Mouse (Mus musculus) hindbrain, embryonic 10.5 days (tissue): ENCODE data around the gene Sypl. TPM values are rescaled to one million over a fixed set of nuclear protein-coding genes. Genes with fewer than 3 reads are reported as not detected.

Experiments
- DNase-seq: peaks from one replicate; pipeline ENCODE4 v3.0.0-alpha.2; 2017; ENCODE audit warnings: low spot score
- H3K27ac ChIP-seq: fragments of 300-500 bp; sonication (generic); 2 replicates; pipeline ENCODE4 v1.5.1; 2016; ENCODE audit warnings: mild to moderate bottlenecking, moderate library complexity
- H3K27me3 ChIP-seq: fragments of 300-500 bp; sonication (generic); 2 replicates; pipeline ENCODE4 v1.6.1; 2016; ENCODE audit warnings: mild to moderate bottlenecking; ENCODE audit not compliant: poor library complexity, insufficient read depth, severe bottlenecking
- H3K36me3 ChIP-seq: fragments of 300-500 bp; sonication (generic); 2 replicates; pipeline ENCODE4 v1.6.1; 2016; ENCODE audit warnings: mild to moderate bottlenecking, moderate library complexity
- H3K4me1 ChIP-seq: fragments of 300-500 bp; sonication (generic); replicated peaks from 2 replicates; pipeline ENCODE4 v1.6.1; 2016; ENCODE audit warnings: mild to moderate bottlenecking
- H3K4me3 ChIP-seq: fragments of 300-500 bp; sonication (generic); 2 replicates; pipeline ENCODE4 v1.5.1; 2016; ENCODE audit warnings: mild to moderate bottlenecking, moderate library complexity
- H3K9me3 ChIP-seq: fragments of 300-500 bp; sonication (generic); 2 replicates; pipeline ENCODE4 v1.6.1; 2016; ENCODE audit warnings: mild to moderate bottlenecking, moderate library complexity
- WGBS: fragments of 180-500 bp; shearing (Covaris S2); methylation state at CpG from one replicate; pipeline ENCODE4 v1.1.7; 2016; 5-methylcytosine and 5-hydroxymethylcytosine counted together
- polyA plus RNA-seq: library from polyadenylated mRNA; unstranded; fragments of >200 nt; fragmentation: Nextera tagmentation; extraction: Ambion mirVana; gene quantifications from 2 replicates; pipeline ENCODE4 v1.2.1, GENCODE M21; 2016

The Sypl gene
- polyA plus RNA-seq, 1 experiment from 2014 or later: 40.9 TPM

GRCm38 (mm10) chr12:32926331-32927172 is 27.1 kb upstream of the Sypl start:
- no peak for DNase-seq
- Histone ChIP-seq H3K27me3 (no peaks in the 10 kb centered on the region), H3K36me3 (no peaks in the 10 kb centered on the region), H3K4me1 (peaks cover 30% of the 10 kb centered on the region), H3K27ac (peak overlapping the region; percentile 2; the same call in 1 of the 2 replicates), H3K4me3 (no peak overlapping the region), H3K9me3 (no peaks in the 10 kb centered on the region)
- 64% methylated on average over 18 of the region's 18 CpGs for WGBS

- H3K4me1 ChIP-seq: peaks cover 30% of the 10 kb centered on the region
- H3K36me3 ChIP-seq: no peaks in the 10 kb centered on the region
- no peak overlapping the region for H3K4me3 ChIP-seq
- H3K9me3 ChIP-seq: no peaks in the 10 kb centered on the region
- DNase-seq: no peak
- H3K27me3 ChIP-seq: no peaks in the 10 kb centered on the region
- H3K27ac ChIP-seq: no peak overlapping the region
- 83% methylated on average over 10 of the region's 10 CpGs for WGBS
Measured at GRCm38 (mm10) chr12:32927231-32927835, 26.4 kb upstream of the Sypl start.

DNA sequence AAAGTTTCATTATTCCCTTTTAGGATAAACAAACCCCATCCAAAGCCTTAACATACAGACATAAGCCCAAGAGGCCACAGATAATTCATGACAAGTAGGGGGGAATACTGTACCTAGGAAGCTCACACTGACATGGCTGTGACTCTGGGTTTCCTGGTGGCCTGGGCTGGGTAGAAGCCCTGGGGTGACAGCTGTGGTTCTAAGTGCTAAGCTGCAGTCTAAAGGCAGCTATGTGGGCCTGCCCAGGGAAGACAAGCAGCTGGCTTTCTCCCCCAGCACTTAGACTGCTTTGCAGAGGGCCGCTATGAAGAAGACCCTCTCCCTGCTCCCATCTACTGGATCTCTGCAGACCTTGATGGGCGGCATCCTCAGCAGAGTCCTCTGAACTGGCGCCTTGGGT is 25.5 kb upstream of the Sypl start:
- DNase-seq: no peak
- 30% methylated on average over 3 of the region's 3 CpGs for WGBS
- peaks cover 30% of the 10 kb centered on the region for H3K4me1 ChIP-seq
- no peak overlapping the region for H3K4me3 ChIP-seq
- no peaks in the 10 kb centered on the region for H3K36me3 ChIP-seq
- no peaks in the 10 kb centered on the region for H3K9me3 ChIP-seq
- 0 out of 2 replicates have a peak overlapping the region, but pooled peaks have one; percentile 29 for H3K27ac ChIP-seq
- no peaks in the 10 kb centered on the region for H3K27me3 ChIP-seq

DNA sequence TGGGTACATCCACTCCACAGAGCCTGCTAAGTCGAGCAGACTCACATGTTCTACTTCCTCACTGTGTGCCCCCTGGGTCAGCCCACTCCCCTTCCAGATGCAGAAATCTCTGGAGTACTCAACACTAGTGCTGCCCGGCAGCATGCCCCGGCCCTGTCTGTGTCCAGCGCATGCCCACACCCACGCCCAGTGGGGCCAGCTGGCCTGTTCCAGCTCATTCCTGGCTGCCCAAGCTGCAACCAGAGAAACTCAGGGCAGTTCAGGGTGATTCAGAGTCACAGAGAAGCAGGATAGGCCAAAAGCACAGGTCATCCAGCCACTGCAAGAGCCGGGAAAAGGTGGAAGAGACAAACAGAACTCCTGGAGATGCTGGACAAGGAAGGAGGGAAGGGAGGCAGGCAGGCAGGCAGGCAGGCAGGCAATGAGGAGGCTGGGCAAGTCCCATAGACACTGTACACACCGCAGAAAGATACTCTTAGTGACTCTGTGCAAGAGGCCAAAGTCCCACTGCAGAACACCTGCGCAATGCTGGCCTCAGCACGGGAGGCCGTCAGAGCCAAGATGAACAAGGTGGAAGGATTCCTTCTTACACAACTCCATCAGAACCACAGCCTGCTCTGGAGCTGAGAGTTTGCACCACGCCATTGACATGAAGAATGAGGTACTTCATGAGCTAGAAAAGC is 23.7 kb upstream of the Sypl start:
- no peak for DNase-seq
- H3K27ac ChIP-seq: no peak overlapping the region
- H3K27me3 ChIP-seq: no peaks in the 10 kb centered on the region
- H3K4me3 ChIP-seq: no peak overlapping the region
- H3K36me3 ChIP-seq: no peaks in the 10 kb centered on the region
- WGBS: 87% methylated on average over 11 of the region's 11 CpGs
- H3K4me1 ChIP-seq: peaks cover 25% of the 10 kb centered on the region
- no peaks in the 10 kb centered on the region for H3K9me3 ChIP-seq

GRCm38 (mm10) chr12:32930566-32930965 is 23.1 kb upstream of the Sypl start:
- Histone ChIP-seq H3K36me3 (no peaks in the 10 kb centered on the region), H3K27me3 (no peaks in the 10 kb centered on the region), H3K4me1 (peaks cover 25% of the 10 kb centered on the region), H3K4me3 (no peak overlapping the region), H3K27ac (no peak overlapping the region), H3K9me3 (no peaks in the 10 kb centered on the region)
- 89% methylated on average over 7 of the region's 7 CpGs for WGBS
- DNase-seq: no peak

DNA sequence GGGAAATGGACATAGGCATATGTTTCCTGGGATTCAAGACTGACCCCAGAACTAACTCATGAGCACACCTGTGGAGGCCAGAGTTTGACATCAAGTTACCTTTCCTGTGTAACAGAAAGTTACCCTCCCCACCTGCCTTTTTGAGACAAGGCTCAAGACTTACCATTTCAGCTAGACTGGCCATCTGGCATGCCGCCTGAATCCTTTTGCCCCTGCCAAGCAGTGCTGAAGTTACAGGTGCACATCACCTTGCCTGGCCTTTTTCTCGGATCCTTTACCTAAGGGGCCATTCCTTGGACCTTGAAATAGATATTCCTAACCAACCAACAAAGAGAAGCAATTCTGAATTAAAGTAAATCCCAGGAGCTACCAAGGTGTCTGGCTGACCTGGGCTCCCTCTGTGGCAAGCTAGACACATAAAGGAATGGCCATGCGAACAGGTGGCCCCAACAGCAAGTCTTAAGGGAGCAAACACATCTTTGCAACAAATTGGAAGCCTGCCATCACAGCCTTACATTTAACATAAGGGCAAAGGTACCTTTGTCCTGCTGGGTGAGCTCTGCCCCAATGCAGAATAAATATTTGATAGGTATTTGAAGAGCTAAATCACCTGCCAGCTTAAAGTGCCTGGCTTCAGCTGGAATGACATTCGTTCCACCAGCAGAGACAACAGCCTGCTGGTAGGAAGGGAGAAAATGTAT is 17.3 kb upstream of the Sypl start:
- DNase-seq: no peak
- no peaks in the 10 kb centered on the region for H3K4me1 ChIP-seq
- WGBS: 86% methylated on average over 4 of the region's 4 CpGs
- no peak overlapping the region for H3K4me3 ChIP-seq
- no peaks in the 10 kb centered on the region for H3K27me3 ChIP-seq
- H3K9me3 ChIP-seq: no peaks in the 10 kb centered on the region
- H3K27ac ChIP-seq: no peak overlapping the region
- H3K36me3 ChIP-seq: no peaks in the 10 kb centered on the region

GRCm38 (mm10) chr12:32941141-32941540 is 12.6 kb upstream of the Sypl start:
- H3K4me3 ChIP-seq: no peak overlapping the region
- H3K4me1 ChIP-seq: peaks cover 6% of the 10 kb centered on the region; the same call in 1 of the 2 replicates
- no peaks in the 10 kb centered on the region for H3K27me3 ChIP-seq
- 81% methylated on average over 4 of the region's 4 CpGs for WGBS
- H3K36me3 ChIP-seq: no peaks in the 10 kb centered on the region
- no peaks in the 10 kb centered on the region for H3K9me3 ChIP-seq
- no peak for DNase-seq
- no peak overlapping the region for H3K27ac ChIP-seq

DNA sequence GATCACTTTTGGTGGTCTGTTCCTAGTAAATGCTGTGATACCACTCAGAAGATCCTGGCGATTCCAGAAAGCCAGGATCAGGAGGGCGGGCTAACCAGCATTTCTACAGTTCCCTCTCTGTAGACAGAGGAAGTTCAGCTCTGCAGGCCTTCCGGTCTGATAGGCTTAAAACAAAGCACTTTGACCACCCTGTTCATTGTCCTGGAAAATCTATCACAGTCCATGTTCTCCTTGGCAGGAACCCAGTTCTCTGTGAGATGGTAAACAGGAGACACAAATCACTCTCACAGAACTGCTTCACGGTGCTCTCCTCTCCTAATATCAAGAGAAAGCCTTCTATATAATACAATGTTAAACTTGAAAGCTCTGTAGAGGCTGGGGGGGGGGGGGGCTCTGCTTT is 10.3 kb upstream of the Sypl start:
- Histone ChIP-seq H3K4me1 (peaks cover 6% of the 10 kb centered on the region; the same call in 1 of the 2 replicates), H3K4me3 (no peak overlapping the region), H3K27ac (no peak overlapping the region), H3K27me3 (no peaks in the 10 kb centered on the region), H3K9me3 (no peaks in the 10 kb centered on the region), H3K36me3 (no peaks in the 10 kb centered on the region)
- 81% methylated on average over 4 of the region's 4 CpGs for whole genome bisulfite sequencing
- DNase-seq: no peak

GRCm38 (mm10) chr12:32943951-32944350 is 9.7 kb upstream of the Sypl start:
- no peak overlapping the region for H3K4me3 ChIP-seq
- DNase-seq: no peak
- WGBS: 80% methylated on average over 3 of the region's 3 CpGs
- no peaks in the 10 kb centered on the region for H3K27me3 ChIP-seq
- no peak overlapping the region for H3K27ac ChIP-seq
- no peaks in the 10 kb centered on the region for H3K36me3 ChIP-seq
- peaks cover 6% of the 10 kb centered on the region; the same call in 1 of the 2 replicates for H3K4me1 ChIP-seq
- no peaks in the 10 kb centered on the region for H3K9me3 ChIP-seq

GRCm38 (mm10) chr12:32944884-32945454 is 8.7 kb upstream of the Sypl start:
- WGBS: 81% methylated on average over 8 of the region's 8 CpGs
- H3K4me1 ChIP-seq: peaks cover 6% of the 10 kb centered on the region; the same call in 1 of the 2 replicates
- DNase-seq: no peak

DNA sequence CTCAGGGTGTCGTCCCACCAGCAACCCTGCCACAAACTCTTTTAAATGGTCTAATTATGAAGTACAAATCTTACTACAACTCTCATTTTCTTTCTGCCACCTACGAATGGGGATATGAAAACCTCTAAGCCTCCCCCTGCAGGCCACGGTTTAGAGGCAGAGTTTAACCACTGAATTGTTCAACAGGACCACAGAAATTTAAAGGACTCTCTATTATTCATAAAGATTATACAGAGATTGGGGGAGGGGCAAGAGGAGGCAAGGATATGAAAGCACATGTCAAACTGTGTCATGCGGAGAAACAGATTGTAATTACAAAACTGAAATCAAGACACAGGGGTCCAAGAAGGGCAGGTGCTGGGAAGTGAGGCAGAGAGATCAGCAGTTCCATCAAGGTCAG is 7.3 kb upstream of the Sypl start:
- Histone ChIP-seq H3K9me3 (no peaks in the 10 kb centered on the region), H3K27me3 (no peaks in the 10 kb centered on the region), H3K36me3 (no peaks in the 10 kb centered on the region), H3K4me1 (peaks cover 6% of the 10 kb centered on the region; the same call in 1 of the 2 replicates), H3K27ac (no peak overlapping the region), H3K4me3 (no peak overlapping the region)
- no peak for DNase-seq
- WGBS: 81% methylated on average over 4 of the region's 4 CpGs

More at GRCm38 (mm10) chr12:32944884-32945454, 8.7 kb upstream of the Sypl start:
- Histone ChIP-seq H3K27me3 (no peaks in the 10 kb centered on the region), H3K9me3 (no peaks in the 10 kb centered on the region), H3K4me3 (no peak overlapping the region), H3K36me3 (no peaks in the 10 kb centered on the region), H3K27ac (no peak overlapping the region)

DNA sequence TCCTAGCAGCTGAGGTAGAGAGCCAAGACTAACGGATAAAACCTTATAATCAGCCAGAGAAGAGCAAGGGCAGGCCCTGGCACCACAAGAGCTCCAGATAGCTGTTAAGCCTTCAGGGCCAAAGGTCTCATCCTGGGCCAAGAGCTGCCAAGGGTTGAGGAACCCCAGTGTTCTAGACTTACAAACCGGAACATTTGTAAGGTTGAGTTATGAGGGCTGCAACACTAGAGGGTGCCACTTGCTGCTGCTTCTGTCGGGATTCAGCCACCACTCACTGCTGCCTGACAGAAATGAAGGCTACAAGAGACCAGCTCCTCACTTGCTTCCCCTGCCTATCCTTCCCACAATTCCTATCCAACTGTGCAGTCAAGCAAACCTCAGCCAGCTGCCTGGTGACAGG is 1.3 kb upstream of the Sypl start:
- Histone ChIP-seq H3K4me3 (no peak overlapping the region), H3K9me3 (no peaks in the 10 kb centered on the region), H3K4me1 (peaks cover 29% of the 10 kb centered on the region), H3K27me3 (no peaks in the 10 kb centered on the region), H3K36me3 (no peaks in the 10 kb centered on the region), H3K27ac (no peak overlapping the region; the same call in 1 of the 2 replicates)
- no peak for DNase-seq
- 32% methylated on average over 3 of the region's 3 CpGs for WGBS
